Mouse (Mus musculus) lung, embryonic 16.5 days (tissue): ENCODE data around the gene Zfp51. TPM values are rescaled to one million over a fixed set of nuclear protein-coding genes. Genes with fewer than 3 reads are reported as not detected.
"Not testable (repeated sequence)": the region's sequence is repeated elsewhere in the genome, so short reads cannot be mapped to it uniquely, and the experiment has no call there.

Source experiments
- ATAC-seq: fragments of 200-750 bp; cut with Nextera tagmentation; 2 replicates; pipeline ENCODE4 v1.8.0; 2017; ENCODE audit warnings: low read depth, mild to moderate bottlenecking, moderate library complexity
- H3K27ac ChIP-seq: fragments of 300-500 bp; sonication (generic); 2 replicates; pipeline ENCODE4 v1.5.1; 2014; ENCODE audit warnings: mild to moderate bottlenecking, control low read depth, low read length
- H3K27me3 ChIP-seq: fragments of 300-500 bp; sonication (generic); 2 replicates; pipeline ENCODE4 v1.6.1; 2014; ENCODE audit warnings: low read depth, low read length, mixed read lengths; ENCODE audit not compliant: control insufficient read depth, insufficient read depth
- H3K36me3 ChIP-seq: fragments of 300-500 bp; sonication (generic); 2 replicates; pipeline ENCODE4 v1.6.1; 2014; ENCODE audit warnings: low read length; ENCODE audit not compliant: control insufficient read depth, insufficient read depth
- H3K4me1 ChIP-seq: fragments of 300-500 bp; sonication (generic); replicated peaks from 2 replicates; pipeline ENCODE4 v1.6.1; 2014; ENCODE audit warnings: low read length, mixed read lengths; ENCODE audit not compliant: control insufficient read depth, insufficient read depth
- H3K4me2 ChIP-seq: fragments of 300-500 bp; sonication (generic); 2 replicates; pipeline ENCODE4 v1.6.1; 2014; ENCODE audit warnings: low read depth, low read length, control low read depth
- H3K4me3 ChIP-seq: fragments of 300-500 bp; sonication (generic); 2 replicates; pipeline ENCODE4 v1.5.1; 2014; ENCODE audit warnings: mild to moderate bottlenecking, low read length, control low read depth
- H3K9ac ChIP-seq: fragments of 300-500 bp; sonication (generic); 2 replicates; pipeline ENCODE4 v1.6.1; 2014; ENCODE audit warnings: low read length, control low read depth
- H3K9me3 ChIP-seq: fragments of 300-500 bp; sonication (generic); 2 replicates; pipeline ENCODE4 v1.6.1; 2016; ENCODE audit warnings: low read length; ENCODE audit not compliant: control insufficient read depth
- WGBS: fragments of 180-500 bp; shearing (Covaris S2); extraction: QIAGEN DNeasy Blood & Tissue Kit; methylation state at CpG from one replicate; pipeline ENCODE4 v1.1.7; 2014; 5-methylcytosine and 5-hydroxymethylcytosine counted together
- polyA plus RNA-seq: library from polyadenylated mRNA; unstranded; fragments of >200 nt; fragmentation: Nextera tagmentation; extraction: Ambion mirVana; gene quantifications from 2 replicates; pipeline ENCODE4 v1.2.1, GENCODE M21; 2015

The Zfp51 gene
- polyA plus RNA-seq, 1 experiment from 2014 or later = 17.1 TPM

GRCm38 (mm10) chr17:21474729-21475128, 24.6 kb downstream of the Zfp51 start:
- ATAC-seq, H3K4me1 ChIP-seq, H3K36me3 ChIP-seq, H3K9me3 ChIP-seq, H3K27me3 ChIP-seq, H3K27ac ChIP-seq, H3K9ac ChIP-seq: not testable (repeated sequence)
- Histone ChIP-seq H3K4me3 (peak overlapping the region; percentile 22; the same call in 1 of the 2 replicates), H3K4me2 (peak overlapping the region; percentile 33; the same call in 1 of the 2 replicates)
- 5% methylated on average over 9 of the region's 10 CpGs for WGBS

- H3K27ac ChIP-seq, H3K9ac ChIP-seq, H3K4me1 ChIP-seq, H3K36me3 ChIP-seq, H3K9me3 ChIP-seq, H3K4me2 ChIP-seq, H3K4me3 ChIP-seq, ATAC-seq, H3K27me3 ChIP-seq: not testable (repeated sequence)
- 78% methylated on average over 1 of the region's 1 CpGs for WGBS
Observed at GRCm38 (mm10) chr17:21475290-21475689, 25.1 kb downstream of the Zfp51 start.

DNA sequence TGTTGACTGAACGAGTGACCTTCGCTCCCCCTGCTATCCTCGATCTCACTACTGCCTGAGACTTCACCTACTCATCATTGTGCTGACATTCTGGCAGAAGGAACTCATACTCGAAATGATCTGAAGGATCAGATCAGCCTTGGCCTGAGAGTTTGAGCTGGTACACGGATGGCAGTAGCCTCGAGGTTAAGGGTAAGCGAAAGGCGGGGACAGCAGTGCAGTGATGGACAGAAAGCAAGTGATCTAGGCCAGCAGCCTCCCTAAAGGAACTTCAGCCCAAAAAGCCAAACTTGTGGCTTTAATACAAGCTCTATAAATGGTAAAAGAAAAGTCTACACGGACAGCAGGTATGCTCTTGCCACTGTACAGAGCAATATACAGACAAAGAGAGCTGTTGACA, 26.2 kb downstream of the Zfp51 start:
- not testable (repeated sequence) for H3K4me3 ChIP-seq, H3K9me3 ChIP-seq, H3K4me2 ChIP-seq, H3K27me3 ChIP-seq, H3K27ac ChIP-seq, H3K36me3 ChIP-seq, H3K9ac ChIP-seq, H3K4me1 ChIP-seq, ATAC-seq
- 65% methylated on average over 4 of the region's 9 CpGs for WGBS

GRCm38 (mm10) chr17:21478103-21478777, 28.1 kb downstream of the Zfp51 start:
- H3K27me3 ChIP-seq, H3K9me3 ChIP-seq, H3K9ac ChIP-seq, H3K27ac ChIP-seq, H3K4me1 ChIP-seq, H3K4me3 ChIP-seq, H3K36me3 ChIP-seq, H3K4me2 ChIP-seq: not testable (repeated sequence)
- 59% methylated on average over 8 of the region's 10 CpGs for WGBS
- peak; percentile 62 for ATAC-seq

GRCm38 (mm10) chr17:21488760-21489499, 38.8 kb downstream of the Zfp51 start, which contains the start of gene Zfp53:
Zfp53 (plus strand) TSS chr17:21488998.
- Histone ChIP-seq H3K27ac (peak within 1 kb of the TSS; percentile 88), H3K27me3 (no peaks in the 10 kb centered on the region), H3K4me3 (peak within 1 kb of the TSS; percentile 96), H3K4me1 (peaks cover 5% of the 10 kb centered on the region), H3K4me2 (peak within 1 kb of the TSS; percentile 81), H3K9ac (peak within 1 kb of the TSS; percentile 84), H3K9me3 (no peaks in the 10 kb centered on the region), H3K36me3 (no peaks in the 10 kb centered on the region)
- under 1% methylated on average over 34 of the region's 34 CpGs for WGBS
- peak; percentile 100 for ATAC-seq

DNA sequence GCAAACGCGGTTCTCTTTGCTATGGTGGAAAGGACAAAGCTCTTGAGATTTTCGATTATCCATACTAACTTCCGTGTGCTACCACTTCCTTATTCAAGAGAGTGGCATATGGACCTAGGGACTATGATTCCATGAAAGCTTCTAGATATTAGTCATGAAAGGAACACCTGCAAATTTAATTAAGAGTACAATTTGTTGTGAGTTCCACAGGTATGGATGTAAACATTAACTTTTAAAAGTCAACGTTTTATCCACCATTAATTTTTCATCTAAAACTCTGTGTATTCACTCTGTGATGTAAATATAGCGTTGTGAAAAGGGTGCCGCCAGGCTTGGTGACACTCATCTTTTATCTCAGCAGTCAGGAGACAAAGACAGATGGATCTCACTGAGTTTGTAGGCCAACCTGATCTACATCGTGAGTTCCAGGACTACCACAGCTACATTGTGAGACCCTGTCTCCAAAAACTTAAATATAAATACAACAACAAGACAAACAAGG, 39.4 kb downstream of the Zfp51 start:
- H3K9me3 ChIP-seq = no peaks in the 10 kb centered on the region
- 4% methylated on average over 8 of the region's 8 CpGs for WGBS
- H3K27ac ChIP-seq = no peak overlapping the region
- H3K4me1 ChIP-seq = peaks cover 5% of the 10 kb centered on the region
- ATAC-seq = peak; percentile 10; the same call in 1 of the 2 replicates
- H3K4me2 ChIP-seq = peak overlapping the region; percentile 81
- H3K4me3 ChIP-seq = peak overlapping the region; percentile 96
- no peaks in the 10 kb centered on the region for H3K36me3 ChIP-seq
- peak overlapping the region; percentile 84 for H3K9ac ChIP-seq
- H3K27me3 ChIP-seq = no peaks in the 10 kb centered on the region

- Histone ChIP-seq H3K27ac (no peak overlapping the region), H3K9me3 (no peaks in the 10 kb centered on the region), H3K36me3 (peaks cover 5% of the 10 kb centered on the region; the same call in 1 of the 2 replicates), H3K4me2 (no peak overlapping the region), H3K27me3 (no peaks in the 10 kb centered on the region), H3K9ac (no peak overlapping the region), H3K4me3 (no peak overlapping the region), H3K4me1 (no peaks in the 10 kb centered on the region)
- ATAC-seq = no peak
- WGBS = 68% methylated on average over 1 of the region's 1 CpGs
Observed at GRCm38 (mm10) chr17:21501365-21501764, 51.2 kb downstream of the Zfp51 start.

DNA sequence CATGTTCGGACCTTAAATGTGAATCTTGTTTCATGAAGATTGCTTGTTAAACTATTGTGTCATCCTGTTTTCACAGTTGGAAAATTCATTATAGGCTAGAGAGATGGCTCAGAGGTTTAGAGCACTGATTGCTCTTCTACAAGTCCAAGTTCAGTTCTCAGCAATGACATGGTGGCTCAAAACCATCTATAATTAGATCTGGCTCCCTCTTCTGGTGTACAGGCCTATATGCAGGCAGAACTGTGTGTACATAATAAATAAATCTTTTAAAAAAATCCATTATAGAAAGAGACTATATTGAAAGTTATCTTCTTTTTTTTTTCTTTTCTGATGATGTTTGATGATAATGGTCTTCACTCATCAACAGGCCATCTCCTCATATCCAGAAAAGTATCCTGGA, 54.4 kb downstream of the Zfp51 start:
- WGBS = 91% methylated on average over 1 of the region's 1 CpGs
- Histone ChIP-seq H3K27ac (no peak overlapping the region), H3K4me1 (no peaks in the 10 kb centered on the region), H3K27me3 (no peaks in the 10 kb centered on the region), H3K4me3 (no peak overlapping the region), H3K9ac (no peak overlapping the region), H3K4me2 (no peak overlapping the region), H3K36me3 (peaks cover 9% of the 10 kb centered on the region), H3K9me3 (no peaks in the 10 kb centered on the region)
- no peak for ATAC-seq

GRCm38 (mm10) chr17:21506258-21506657, 56.1 kb downstream of the Zfp51 start:
- Histone ChIP-seq H3K9me3 (no peaks in the 10 kb centered on the region), H3K4me3 (no peak overlapping the region), H3K9ac (no peak overlapping the region), H3K27ac (no peak overlapping the region), H3K4me2 (no peak overlapping the region), H3K36me3 (peaks cover 8% of the 10 kb centered on the region), H3K27me3 (no peaks in the 10 kb centered on the region), H3K4me1 (no peaks in the 10 kb centered on the region)
- 94% methylated on average over 3 of the region's 3 CpGs for WGBS
- ATAC-seq = no peak
